Mouse (Mus musculus): Measurements from ENCODE around the gene Sh3d19.

Gene Sh3d19

GRCm38 (mm10) chr3:86136936-86137574 lies 166.1 kb downstream of the Sh3d19 start:
- DNase-seq (ENCODE audit: low spot score in 2 of 2): no peak

- DNase-seq (ENCODE audit: low spot score in 2 of 2): no peak
These were observed 168.8 kb downstream of the Sh3d19 start for GRCm38 (mm10) chr3:86139660-86140059.

- no peak for DNase-seq (ENCODE audit: low spot score in 2 of 2)
These were observed 170.5 kb downstream of the Sh3d19 start for GRCm38 (mm10) chr3:86141366-86141765.

GRCm38 (mm10) chr3:86141886-86142262 lies 171.0 kb downstream of the Sh3d19 start:
- peak in 1 of 2 experiments; percentile 46 for DNase-seq (ENCODE audit: low spot score in 2 of 2)

- DNase-seq (ENCODE audit: low spot score in 2 of 2): peak; percentile 99
These were observed 171.5 kb downstream of the Sh3d19 start, which contains the start of gene Rps3a1 for GRCm38 (mm10) chr3:86142263-86142933. Rps3a1 (minus strand) TSS chr3:86142702.

- DNase-seq (ENCODE audit: low spot score in 2 of 2): no peak
These were observed 172.0 kb downstream of the Sh3d19 start for GRCm38 (mm10) chr3:86142934-86143317.

GRCm38 (mm10) chr3:86143343-86143742 lies 172.4 kb downstream of the Sh3d19 start:
- no peak for DNase-seq (ENCODE audit: low spot score in 2 of 2)

- DNase-seq (ENCODE audit: low spot score in 2 of 2): no peak
These were observed 178.2 kb downstream of the Sh3d19 start for GRCm38 (mm10) chr3:86149063-86149462.

- DNase-seq (ENCODE audit: low spot score in 2 of 2): no peak
These were observed 178.6 kb downstream of the Sh3d19 start for GRCm38 (mm10) chr3:86149521-86149920.

- no peak for DNase-seq (ENCODE audit: low spot score in 2 of 2)
These were observed 198.0 kb downstream of the Sh3d19 start for GRCm38 (mm10) chr3:86168841-86169425.

GRCm38 (mm10) chr3:86179714-86180113 lies 208.8 kb downstream of the Sh3d19 start:
- DNase-seq (ENCODE audit: low spot score in 2 of 2): no peak

All from right cerebral cortex, postnatal 10 days (tissue).